Mouse (Mus musculus): ENCODE data around the gene Itgae.

The Itgae gene

DNA sequence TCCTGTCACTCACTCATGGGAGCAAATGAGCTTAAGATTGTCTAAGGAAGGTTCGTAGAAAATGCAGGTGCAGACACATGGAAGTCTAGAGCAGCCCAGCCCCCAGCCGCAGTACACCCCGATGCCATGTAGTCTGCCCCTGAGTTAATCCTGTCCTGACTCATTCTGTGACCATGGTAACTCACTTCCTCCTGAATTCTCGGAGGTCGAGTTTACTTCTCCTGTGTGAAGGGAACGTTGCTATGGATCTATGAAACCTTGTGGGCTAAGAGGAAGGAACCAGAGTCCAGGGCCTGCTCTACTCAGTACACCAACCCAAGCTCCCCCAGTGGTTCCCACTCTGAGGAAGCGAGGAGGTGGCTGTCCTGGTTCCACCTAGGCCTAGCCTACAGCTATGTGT lies 2.5 kb downstream of the Itgae start:
- DNase-seq (ENCODE audit: low read depth) = no peak

DNA sequence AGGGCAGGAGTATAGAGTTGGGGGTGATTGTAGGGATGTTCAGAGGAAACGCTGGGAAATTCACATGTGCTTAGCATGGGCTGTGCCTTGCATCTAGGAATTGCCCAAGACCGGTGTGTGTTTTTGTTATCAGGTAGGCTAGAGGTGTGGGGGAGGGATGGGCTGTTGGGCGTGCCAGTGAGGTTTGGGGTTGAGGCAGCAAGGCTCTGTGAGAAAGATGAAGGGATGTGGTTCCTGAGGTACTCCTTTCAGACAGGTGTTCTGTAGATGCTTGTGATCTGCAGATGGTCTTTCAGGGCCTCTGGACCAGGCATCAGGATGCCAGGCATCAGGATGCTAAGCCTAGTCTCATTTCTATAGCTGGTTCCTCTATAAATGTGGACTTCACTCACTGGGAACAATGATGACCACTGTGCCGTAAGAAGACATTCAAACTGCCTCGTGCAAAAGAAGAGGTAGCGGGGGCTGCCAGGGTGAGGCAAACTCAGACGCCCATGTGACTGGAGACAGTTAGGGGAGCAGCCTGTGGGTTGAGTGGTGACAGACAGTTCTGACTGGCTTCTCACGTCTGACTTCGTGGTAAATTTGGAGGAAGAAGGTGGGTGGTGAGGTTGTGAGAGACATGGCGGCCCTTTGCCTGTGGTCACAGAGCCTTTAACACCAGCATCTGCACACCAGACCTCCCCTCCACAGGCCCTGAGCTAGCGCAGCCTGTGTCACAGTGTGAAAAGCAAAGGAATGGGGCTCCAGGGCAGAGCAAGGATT lies 4.0 kb downstream of the Itgae start:
- DNase-seq (ENCODE audit: low read depth) = peak; percentile 38

DNA sequence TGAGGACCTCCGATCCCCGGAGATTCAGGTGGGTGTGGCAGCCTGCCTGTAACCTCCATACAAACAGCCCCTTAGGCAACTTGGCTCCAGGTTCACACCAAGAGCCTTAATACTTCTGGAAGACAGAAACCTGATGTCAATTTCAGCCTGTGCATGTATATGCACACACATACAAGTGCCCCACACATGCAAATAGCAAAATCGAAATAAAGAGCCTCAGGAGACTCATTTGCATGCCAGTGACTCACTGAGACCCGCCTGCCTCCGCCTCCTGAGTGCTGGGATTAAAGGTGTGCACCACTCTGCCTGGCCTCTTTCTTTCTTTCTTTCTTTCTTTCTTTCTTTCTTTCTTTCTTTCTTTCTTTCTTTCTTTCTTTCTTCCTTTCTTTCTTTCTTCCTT lies 8.5 kb downstream of the Itgae start:
- no peak for DNase-seq (ENCODE audit: low read depth)

DNA sequence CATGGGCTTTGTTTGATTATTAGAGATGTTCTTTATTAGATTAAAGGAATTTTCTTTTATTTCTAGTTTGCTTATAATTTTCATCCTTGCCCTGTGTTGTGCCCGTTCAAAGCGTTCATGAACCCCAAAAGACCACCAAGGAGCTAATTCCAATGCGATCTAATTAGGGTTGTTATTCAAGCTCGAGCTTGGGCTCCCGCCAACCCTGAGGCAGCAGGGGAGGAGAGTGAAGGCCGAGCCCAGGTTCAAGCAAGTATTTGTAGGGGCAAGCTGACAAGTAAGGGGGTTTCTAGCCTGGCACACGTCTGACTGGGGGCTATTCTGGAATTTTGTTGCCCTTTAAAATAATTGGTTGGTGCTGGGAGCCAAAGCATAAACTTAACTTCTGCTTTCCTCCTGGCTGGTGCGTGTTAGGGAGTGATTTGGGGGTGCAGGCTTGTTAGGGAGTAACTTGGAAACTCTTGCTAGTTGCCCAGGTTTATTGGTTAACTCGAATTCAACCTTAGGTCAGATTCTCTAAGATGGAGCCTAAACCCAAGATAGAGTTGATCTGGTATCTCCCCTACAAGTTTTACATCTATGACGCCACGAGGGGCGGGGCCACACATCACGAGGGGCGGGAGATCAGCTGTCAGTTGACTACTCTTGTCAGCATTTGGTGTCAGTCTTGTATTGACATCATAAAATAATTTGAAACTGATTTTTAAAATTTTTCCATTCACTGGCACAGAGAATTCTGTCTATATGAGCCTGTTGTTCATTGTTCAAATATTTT lies 9.8 kb downstream of the Itgae start:
- DNase-seq (ENCODE audit: low read depth) = no peak

DNA sequence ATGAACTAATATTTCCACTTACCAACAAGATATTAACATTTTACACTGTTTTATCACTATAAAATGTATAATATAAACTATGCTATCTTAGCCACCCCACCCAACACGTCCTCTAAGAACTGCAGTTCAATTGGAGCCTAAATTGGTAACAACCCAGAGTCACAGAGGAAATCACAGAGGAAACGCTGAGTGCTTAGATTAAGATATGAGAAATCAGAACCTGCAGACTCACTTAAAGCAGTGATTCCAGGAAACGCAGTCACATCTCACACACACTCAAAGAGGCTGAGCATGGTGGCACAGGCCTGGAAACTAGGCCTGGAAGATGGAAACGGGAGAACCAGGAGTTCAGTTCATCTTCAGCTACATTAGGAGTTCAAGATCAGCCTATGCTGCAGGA lies 10.9 kb downstream of the Itgae start:
- peak; percentile 30 for DNase-seq (ENCODE audit: low read depth)

DNA sequence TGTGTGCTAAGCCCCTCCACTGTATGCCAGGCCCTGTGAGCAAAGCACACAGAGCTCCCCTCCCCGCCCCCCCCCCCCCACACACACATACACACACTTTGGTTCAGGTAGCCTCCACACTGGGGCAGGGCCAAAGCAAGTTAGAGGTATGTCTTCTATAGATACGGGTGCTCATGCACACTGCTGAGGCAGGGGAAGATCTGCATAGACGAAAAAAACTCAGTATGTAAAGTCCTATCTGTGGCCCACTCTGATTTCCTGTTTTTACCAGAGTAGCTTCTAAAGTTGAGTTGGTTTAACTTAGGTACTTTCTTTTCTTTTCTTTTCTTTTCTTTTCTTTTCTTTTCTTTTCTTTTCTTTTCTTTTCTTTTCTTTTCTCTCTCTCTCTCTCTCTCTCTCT lies 14.9 kb downstream of the Itgae start:
- no peak for DNase-seq (ENCODE audit: low read depth)

DNA sequence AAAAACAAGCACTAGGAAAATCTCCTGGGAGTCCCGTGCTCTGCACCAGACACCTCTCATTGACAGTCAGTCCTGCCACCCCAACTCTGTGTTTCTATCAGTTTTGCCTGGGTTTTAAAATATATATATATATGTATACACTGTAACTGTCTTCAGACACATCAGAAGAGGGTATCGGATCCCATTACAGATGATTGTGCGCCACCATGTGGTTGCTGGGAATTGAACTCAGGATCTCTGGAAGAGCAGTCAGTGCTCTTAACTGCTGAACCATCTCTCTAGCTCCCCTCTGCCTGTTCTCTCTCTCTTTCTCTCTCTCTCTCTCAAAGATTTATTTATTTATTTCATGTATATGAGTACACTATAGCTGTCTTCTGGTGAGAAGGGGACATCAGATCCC lies 17.0 kb downstream of the Itgae start:
- peak; percentile 25 for DNase-seq (ENCODE audit: low read depth)

DNA sequence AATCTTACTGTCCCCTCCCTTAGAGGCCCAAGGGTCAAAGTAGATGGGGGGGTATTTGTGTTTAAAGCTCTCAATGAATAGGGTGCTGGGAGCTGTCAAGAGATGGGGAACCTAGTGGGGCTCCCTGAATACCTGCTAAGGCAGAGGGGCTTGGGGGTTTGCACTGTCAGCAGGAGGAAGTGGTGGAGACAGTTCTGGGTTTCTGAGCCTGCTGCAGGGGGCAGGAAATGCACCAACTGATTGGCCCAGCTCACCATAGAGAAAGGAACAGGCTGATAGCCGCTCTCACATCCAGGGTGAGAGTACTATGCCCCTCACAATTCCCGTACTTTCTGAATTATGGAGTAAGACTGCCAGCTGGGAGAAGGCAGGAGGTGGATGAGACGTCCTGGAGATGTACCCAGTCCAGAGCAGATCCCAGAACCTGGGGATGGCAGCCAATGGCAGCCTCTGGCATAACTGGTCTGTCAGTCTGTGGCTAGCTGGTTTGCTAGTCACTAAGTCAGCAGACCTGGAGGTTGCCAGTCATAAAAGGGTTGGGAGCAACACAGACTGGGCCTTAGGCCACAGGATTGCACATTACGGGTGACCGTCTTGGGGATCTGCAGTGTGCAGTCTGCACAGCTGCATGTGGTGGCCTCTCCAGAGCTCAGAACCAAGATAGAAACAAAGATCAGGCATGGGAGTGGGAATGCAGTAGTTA lies 18.0 kb downstream of the Itgae start:
- peak; percentile 55 for DNase-seq (ENCODE audit: low read depth)

DNA sequence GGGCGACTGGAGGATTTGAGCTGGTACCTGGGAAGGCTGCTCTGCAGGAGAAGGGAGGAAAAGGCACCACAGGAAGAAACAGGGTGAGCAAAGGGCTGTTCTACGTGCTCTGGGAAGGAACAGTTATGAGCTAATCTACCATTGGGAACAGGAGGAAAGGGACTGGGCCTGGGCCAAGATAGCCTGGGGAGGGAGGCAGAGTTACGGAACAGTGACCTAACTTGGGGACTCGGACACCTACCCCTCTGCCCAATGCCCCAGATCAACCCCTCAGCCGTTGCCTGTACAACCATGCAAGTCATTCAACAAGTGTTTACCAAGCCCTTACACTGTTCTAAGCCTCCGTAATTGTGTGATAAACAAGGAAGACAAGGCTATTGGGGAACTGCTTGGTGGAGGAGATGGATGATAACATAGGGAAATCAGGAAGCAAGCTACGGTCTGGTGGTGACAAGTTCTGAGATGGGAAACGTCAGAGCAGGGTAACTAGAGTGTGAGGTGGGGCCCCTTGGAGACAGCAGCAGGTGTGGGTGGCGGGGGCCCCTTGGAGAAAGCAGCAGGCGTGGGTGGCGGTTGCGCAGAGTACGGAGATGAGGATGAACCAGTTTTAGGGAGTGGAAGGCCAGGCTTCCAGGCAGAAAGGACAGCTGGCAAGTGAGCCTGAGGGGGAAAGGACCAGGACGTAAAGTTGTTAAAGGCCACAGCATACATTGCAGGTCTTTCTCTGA lies 18.7 kb downstream of the Itgae start:
- no peak for DNase-seq (ENCODE audit: low read depth)

DNA sequence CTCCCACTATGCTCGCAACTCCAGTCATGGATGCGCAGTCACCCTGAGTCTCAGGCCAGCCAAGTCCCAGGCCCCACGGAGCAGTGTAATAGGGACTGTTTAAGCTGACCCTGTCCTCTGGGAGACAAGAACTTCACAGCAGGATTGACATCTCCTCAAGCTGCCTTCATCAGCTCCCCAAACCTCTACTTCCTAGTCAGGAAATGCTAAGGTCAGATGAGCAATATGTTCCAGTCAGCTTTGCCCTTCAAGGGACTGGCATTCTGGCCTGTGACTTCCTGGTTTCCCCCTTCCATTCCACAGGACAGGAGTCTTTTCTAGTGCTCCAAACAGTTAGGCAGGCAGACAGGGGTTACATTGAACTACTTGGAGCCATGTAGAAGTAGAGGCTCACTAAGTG lies 19.6 kb downstream of the Itgae start:
- no peak for DNase-seq (ENCODE audit: low read depth)

DNA sequence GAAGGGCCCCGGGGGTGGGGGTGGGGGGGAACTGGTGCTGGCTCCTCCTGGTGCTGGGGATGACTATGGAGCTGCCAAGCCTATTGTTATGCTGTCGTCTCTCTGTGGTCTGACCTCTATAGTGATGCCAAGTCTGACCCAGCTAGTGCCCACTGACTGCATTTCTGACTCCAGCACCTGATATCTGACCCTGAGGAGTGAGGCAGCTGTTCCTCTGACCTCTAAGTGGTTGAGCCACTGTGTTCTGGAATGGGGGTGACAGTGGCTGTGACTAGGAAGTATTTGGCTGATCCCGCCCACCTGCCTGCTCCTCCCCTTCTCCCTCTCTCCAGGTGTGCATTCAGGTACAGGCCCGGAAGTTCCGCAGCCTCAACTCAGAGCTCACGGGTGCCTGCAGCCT lies 21.0 kb downstream of the Itgae start:
- DNase-seq (ENCODE audit: low read depth) = no peak

DNA sequence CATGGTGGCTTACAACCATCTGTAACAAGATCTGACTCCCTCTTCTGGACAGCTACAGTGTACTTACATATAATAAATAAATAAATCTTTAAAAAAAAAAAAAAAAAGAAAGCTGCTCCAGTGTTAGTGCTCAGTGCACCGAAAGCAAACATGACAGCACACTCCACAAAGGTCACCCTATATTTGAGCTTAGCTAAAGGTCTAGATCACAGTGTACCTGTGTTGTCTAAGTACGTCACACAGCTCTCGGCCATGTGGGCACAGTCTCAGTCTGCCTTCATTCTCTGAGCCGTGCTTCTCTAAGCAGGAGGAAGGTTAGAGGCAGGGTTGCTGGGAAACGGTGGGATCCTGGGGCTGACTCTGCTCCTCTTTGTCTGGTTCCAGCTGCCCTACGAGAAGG lies 36.1 kb downstream of the Itgae start:
- DNase-seq (ENCODE audit: low read depth) = no peak

DNA sequence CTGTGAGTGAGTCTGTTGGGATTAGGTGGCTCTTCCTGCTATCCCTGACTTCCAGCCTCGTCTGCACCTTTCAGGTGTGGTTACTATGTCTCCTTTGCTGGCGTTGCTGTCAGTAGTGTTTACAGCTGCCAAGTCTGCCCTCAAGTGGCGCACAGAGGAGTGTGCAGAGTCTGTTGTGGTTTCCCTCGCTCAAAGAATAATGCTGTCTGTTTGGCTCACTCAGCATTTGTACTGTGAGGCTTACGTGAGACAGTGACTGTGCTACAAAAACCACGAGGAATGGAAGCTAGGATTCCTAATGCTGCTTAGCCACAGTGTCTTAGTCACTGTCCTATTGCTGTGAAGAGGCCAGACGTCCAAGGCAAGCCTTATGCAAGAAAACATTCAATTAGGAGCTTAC lies 40.6 kb downstream of the Itgae start:
- DNase-seq (ENCODE audit: low read depth) = peak; percentile 78

DNA sequence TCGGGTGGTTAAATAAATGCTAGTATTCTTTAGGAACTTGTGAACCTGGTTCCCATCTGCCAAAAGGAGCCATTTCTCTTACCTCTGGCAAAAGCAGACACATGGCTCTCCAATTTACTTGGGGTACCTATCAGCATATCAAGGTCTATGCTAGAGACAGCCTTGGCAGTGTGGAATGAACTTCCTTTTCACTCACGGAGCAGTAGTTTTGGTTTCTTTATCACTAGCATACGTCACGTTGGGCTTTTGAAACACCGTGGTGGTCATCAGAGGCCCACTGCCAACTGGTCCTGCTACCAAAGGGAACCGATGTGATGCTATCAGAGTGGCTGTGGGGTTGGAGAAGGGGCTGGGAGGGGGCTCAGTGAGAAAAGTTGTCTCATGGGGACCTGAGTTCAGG lies 42.6 kb downstream of the Itgae start:
- peak; percentile 12 for DNase-seq (ENCODE audit: low read depth)

DNA sequence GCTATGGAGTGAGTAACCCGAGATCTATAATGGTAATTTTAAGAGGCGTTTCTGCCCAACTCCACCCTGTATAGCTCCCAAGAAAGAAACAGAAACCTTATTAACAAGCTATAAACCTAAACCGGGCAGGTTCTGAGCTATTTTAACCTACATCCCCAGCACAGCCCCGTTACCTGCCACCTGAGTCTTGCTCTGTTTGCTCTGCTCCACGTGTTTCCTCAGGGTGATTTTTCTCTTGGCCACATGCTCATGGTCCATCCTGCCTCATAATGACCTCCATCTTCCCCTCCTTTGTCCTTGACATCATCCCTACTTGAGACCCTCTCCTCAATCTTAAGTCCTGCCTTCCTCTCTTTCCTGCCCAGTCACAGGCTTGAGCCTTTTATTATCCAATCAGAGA lies 43.8 kb downstream of the Itgae start:
- no peak for DNase-seq (ENCODE audit: low read depth)

DNA sequence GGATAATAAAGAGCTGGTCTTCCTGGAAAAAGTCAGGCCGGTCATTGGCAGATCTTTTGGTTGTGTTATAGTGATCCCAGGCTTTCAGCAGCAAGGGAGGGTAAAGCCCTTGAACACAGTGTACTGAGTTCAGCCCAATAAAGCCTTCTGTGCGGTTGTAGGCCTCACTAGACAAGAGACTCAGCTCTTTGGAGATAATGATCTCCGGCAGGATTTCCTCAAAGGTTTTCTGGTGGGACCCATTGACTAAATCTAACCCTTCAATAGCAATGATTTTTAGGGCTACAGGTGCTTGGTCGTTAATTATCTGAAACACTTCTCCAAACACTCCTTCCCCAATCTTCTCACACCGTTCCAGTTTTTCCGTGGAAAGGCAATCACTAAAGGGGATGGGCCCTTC lies 46.2 kb downstream of the Itgae start:
- DNase-seq (ENCODE audit: low read depth) = peak; percentile 53

DNA sequence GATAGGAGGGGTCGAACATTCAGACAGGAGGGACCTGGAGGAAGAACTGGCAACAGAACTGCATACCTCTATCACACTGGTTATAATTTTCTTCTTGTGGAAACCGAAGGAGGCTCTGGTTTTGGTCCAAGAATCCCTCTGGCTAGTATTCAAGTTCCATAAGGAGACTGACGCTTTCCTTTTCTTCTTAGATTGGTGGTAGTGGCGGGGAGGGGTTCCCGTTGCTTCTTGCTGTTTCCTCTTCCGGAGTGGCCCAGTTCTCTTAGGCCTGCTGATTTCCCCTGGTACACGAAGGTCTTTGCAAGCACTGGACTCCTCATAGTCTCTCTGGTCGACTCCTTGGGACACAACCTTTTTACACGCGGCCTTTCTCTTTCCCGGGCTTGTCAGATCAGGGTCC lies 46.7 kb downstream of the Itgae start:
- no peak for DNase-seq (ENCODE audit: low read depth)

DNA sequence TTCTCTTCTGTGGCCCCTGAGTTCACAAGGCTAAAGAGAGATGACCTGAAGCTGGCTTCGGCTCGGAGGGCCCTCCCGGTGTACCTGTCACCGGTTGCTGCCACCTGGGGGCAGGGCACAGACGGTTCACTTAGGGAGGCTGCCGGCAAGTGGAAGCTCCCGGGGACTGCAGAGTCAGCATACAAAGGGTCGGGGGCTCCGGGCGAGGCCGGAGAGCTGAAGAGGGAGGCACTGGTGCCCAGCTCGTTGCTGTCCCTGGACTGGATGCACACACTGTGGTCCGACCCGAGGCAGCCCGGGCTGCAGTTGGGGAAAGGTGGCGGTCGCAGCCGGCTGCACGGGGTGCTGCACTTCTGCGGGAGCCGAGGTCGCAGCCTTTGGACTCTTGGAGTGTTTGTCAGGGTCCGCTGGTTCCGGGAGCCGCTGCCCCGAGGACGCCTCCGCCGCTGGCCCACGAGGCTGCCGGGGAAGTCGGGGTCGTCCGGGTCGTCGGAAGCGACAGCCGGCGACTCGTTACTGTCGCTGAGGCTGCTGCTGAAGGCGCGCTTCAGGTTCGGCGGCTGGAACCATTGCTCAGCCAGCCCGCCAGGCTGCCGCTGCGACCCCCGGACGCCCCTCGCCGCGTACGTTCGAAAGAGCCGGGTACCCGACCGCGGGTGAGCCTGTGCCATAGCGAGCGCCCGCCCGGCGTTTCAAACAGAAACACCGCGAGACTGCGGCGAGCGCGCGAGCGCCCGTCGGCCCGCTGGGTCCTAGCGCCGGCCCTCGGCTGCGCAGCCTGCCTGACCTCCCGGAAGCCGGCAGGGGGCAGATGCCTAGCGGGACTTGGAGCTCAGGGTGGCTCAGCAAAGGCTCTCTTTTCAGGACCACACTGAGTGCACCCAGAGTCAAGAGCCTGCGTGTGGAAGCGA lies 47.5 kb downstream of the Itgae start, which contains the start of gene Haspin:
Haspin (minus strand) TSS at position 704 of the 911 bp plus-strand sequence.
- DNase-seq (ENCODE audit: low read depth) = peak; percentile 92

DNA sequence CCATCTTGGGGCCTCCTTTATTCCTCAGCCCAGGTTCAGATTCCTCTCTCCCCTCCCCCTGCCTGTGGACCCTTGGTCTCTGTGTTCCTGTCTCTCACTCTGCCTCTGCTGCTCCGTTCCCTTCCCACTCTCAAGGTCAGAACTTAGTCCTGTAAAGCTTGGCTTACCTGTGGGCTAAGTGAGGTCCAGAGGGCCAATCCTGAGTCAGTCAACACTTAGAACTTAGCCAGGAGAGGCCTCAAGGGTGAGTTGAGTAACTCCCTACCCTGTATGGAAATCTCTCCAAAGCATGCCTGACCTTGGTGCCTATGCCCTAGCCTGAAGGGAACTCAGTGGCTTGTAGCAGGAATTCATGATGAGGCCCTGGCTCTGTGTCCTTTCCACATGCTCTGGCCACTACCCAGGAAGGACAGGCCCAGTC lies 53.9 kb downstream of the Itgae start:
- no peak for DNase-seq (ENCODE audit: low read depth)

DNA sequence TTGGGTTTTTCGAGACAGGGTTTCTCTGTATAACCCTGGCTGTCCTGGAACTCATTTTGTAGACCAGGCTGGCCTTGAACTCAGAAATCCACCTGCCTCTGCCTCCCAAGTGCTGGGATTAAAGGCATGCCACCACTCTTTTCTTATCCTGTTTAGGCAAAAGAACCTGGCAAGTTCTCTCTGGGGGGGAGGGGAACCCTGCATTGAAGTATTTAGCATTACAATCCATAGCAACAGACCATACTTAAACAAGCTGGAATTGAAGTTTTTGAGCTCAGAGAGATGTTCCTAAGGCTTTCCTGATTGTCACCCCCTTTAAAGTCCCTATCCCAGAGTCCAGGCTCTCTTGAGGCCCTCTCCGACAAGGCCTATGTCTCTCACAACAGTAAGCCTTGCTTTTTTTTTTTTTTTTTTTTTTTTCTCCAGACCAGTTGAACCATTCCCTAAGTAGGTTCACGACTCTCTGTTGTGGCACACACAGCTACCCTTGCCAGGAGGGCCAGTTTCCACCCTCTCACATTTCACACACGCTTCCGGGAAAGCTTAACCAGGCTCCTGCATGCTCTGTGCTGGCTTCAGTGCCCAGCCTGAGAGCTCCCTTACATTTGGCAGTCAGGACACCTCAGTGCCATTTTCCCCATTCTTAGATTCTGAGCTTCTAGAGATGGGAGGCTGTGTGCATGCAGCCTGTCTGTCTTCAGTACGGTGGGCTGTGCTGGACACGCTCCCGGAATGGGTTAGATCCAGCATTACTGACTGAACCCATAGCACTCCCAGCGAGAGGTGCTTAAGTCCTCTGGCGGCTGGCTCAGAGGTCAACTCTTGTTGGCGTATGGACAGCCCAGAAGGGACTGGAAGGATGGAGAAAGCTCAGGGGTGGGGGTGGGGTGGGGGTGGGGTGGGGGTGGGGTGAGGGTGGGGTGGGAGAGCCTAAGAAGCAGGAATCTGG lies 55.9 kb downstream of the Itgae start:
- no peak for DNase-seq (ENCODE audit: low read depth)
